Mouse (Mus musculus): ENCODE results near the gene Tfpi. TPM values are rescaled to one million over a fixed set of nuclear protein-coding genes. Genes with fewer than 3 reads are reported as not detected.

Gene Tfpi
- polyA plus RNA-seq, 1 experiment from 2014 or later = 23.0 TPM

GRCm38 (mm10) chr2:84386563-84387393, 89.8 kb downstream of the Tfpi start:
- ATAC-seq (ENCODE audit: low FRiP score, low read depth) = no peak
- no peak overlapping the region for H3K9ac ChIP-seq
- peak overlapping the region; percentile 40 for H3K4me2 ChIP-seq (replicated peaks)
- no peaks in the 10 kb centered on the region for H3K27me3 ChIP-seq (replicated peaks)
- H3K4me3 ChIP-seq = no peak overlapping the region
- H3K36me3 ChIP-seq = no peaks in the 10 kb centered on the region
- H3K27ac ChIP-seq = no peak overlapping the region
- no peaks in the 10 kb centered on the region for H3K4me1 ChIP-seq
- H3K9me3 ChIP-seq = no peaks in the 10 kb centered on the region
- 35% methylated on average over 18 of the region's 18 CpGs for WGBS

- WGBS = 83% methylated on average over 6 of the region's 6 CpGs
- H3K4me1 ChIP-seq = no peaks in the 10 kb centered on the region
- no peaks in the 10 kb centered on the region for H3K36me3 ChIP-seq
- H3K27ac ChIP-seq = no peak overlapping the region
- H3K27me3 ChIP-seq (replicated peaks) = no peaks in the 10 kb centered on the region
- no peak for ATAC-seq (ENCODE audit: low FRiP score, low read depth)
- no peak overlapping the region for H3K9ac ChIP-seq
- no peak overlapping the region for H3K4me3 ChIP-seq
- no peaks in the 10 kb centered on the region for H3K9me3 ChIP-seq
- H3K4me2 ChIP-seq (replicated peaks) = no peak overlapping the region
These were observed 91.5 kb downstream of the Tfpi start for GRCm38 (mm10) chr2:84384911-84385693.

GRCm38 (mm10) chr2:84383828-84384227, 92.7 kb downstream of the Tfpi start:
- Histone ChIP-seq H3K4me2 (replicated peaks) (no peak overlapping the region), H3K9ac (no peak overlapping the region), H3K27ac (no peak overlapping the region), H3K36me3 (no peaks in the 10 kb centered on the region), H3K9me3 (no peaks in the 10 kb centered on the region), H3K4me3 (no peak overlapping the region), H3K4me1 (no peaks in the 10 kb centered on the region), H3K27me3 (replicated peaks) (no peaks in the 10 kb centered on the region)
- WGBS = 82% methylated on average over 4 of the region's 4 CpGs
- no peak for ATAC-seq (ENCODE audit: low FRiP score, low read depth)

Other genes starting within 250 kb of the Tfpi start
- 16.4 and 16.9 TPM in 2 replicates for gene Calcrl, start 51.4 kb downstream of the Tfpi start, polyA plus RNA-seq (2016; fragmentation: Nextera tagmentation; extraction: Ambion mirVana)
- 44.3 and 50.4 TPM in 2 replicates for gene Ctnnd1, start 174.0 kb upstream of the Tfpi start, polyA plus RNA-seq (2016; fragmentation: Nextera tagmentation; extraction: Ambion mirVana)
- 0.27 and 0.43 TPM in 2 replicates for gene Btbd18, start 182.3 kb upstream of the Tfpi start, polyA plus RNA-seq (2016; fragmentation: Nextera tagmentation; extraction: Ambion mirVana)
- gene Selenoh, start 194.0 kb upstream of the Tfpi start, polyA plus RNA-seq (2016; fragmentation: Nextera tagmentation; extraction: Ambion mirVana) = 306 and 312 TPM in 2 replicates
- gene Gm28635, start 201.3 kb upstream of the Tfpi start, polyA plus RNA-seq (2016; fragmentation: Nextera tagmentation; extraction: Ambion mirVana) = not detected in 2 replicates
- gene Med19, start 201.6 kb upstream of the Tfpi start, polyA plus RNA-seq (2016; fragmentation: Nextera tagmentation; extraction: Ambion mirVana) = 50.4 and 50.5 TPM in 2 replicates
- 196 and 197 TPM in 2 replicates for gene Tmx2, start 202.4 kb upstream of the Tfpi start, polyA plus RNA-seq (2016; fragmentation: Nextera tagmentation; extraction: Ambion mirVana)
- gene Zdhhc5, start 238.4 kb upstream of the Tfpi start, polyA plus RNA-seq (2016; fragmentation: Nextera tagmentation; extraction: Ambion mirVana) = 24.3 and 27.1 TPM in 2 replicates